Mouse (Mus musculus) ES-E14 (cell line): ENCODE measurements at regions not wholly inside any gene's neighbourhood (a gene's known extent, or its start where the extent isn't known, plus 50 kb on each side); places are given as distances from the start of the nearest gene placed in this dataset.

ENCODE experiments used
- DNase-seq: peaks from one replicate; pipeline ENCODE4 v3.0.0-alpha.2; 2013; ENCODE audit warnings: low read depth, low spot score
- H3K27ac ChIP-seq: 2 replicates; pipeline ENCODE4 v1.5.1; 2012; ENCODE audit warnings: low read depth, mild to moderate bottlenecking, low read length, moderate library complexity, mixed read lengths; ENCODE audit not compliant: poor library complexity, insufficient read depth, severe bottlenecking
- H3K36me3 ChIP-seq: 2 replicates; pipeline ENCODE4 v1.6.1; 2012; ENCODE audit warnings: mild to moderate bottlenecking, low read length, moderate library complexity, mixed read lengths; ENCODE audit not compliant: control insufficient read depth, poor library complexity, insufficient read depth, severe bottlenecking
- H3K4me1 ChIP-seq, 2 experiments: fragments of 150-350 bp in 1 of 2; sonication (generic) in 1 of 2; 2 replicates each; pipeline ENCODE4 v1.6.1; 2012; ENCODE audit warnings: low read length in 2 of 2, mild to moderate bottlenecking in 1 of 2, mixed read lengths in 1 of 2; ENCODE audit not compliant: control insufficient read depth in 2 of 2, insufficient read depth in 2 of 2, poor library complexity in 1 of 2
- H3K4me3 ChIP-seq, 2 experiments: fragments of 150-350 bp in 1 of 2; sonication (generic) in 1 of 2; 2 replicates each; pipeline ENCODE4 v1.5.1; 2012; ENCODE audit warnings: low read length in 2 of 2, low read depth in 1 of 2, mild to moderate bottlenecking in 1 of 2, mixed read lengths in 1 of 2; ENCODE audit not compliant: insufficient read depth in 1 of 2, poor library complexity in 1 of 2, severe bottlenecking in 1 of 2
- H3K9ac ChIP-seq: 2 replicates; pipeline ENCODE4 v1.6.1; 2012; ENCODE audit warnings: low read depth, mild to moderate bottlenecking, low read length, mixed read lengths; ENCODE audit not compliant: poor library complexity, insufficient read depth, severe bottlenecking
- H3K9me3 ChIP-seq: fragments of 150-350 bp; sonication (generic); 2 replicates; pipeline ENCODE4 v1.6.1; 2012; ENCODE audit warnings: low read depth, mild to moderate bottlenecking, low read length; ENCODE audit not compliant: control insufficient read depth, insufficient read depth
- CHD2 ChIP-seq: IDR thresholded peaks from 2 replicates; pipeline ENCODE4 v1.6.1; 2014; ENCODE audit warnings: mild to moderate bottlenecking, low read depth, low read length, inconsistent platforms
- HCFC1 ChIP-seq: IDR thresholded peaks from 2 replicates; pipeline ENCODE4 v1.6.1; 2012; ENCODE audit warnings: low read length, inconsistent platforms, borderline replicate concordance; ENCODE audit not compliant: insufficient read depth
- MAFK ChIP-seq: IDR thresholded peaks from 2 replicates; pipeline ENCODE4 v1.6.1; 2014; ENCODE audit warnings: mild to moderate bottlenecking, low read depth, low read length, inconsistent platforms; ENCODE audit not compliant: insufficient read depth
- ZC3H11A ChIP-seq: IDR thresholded peaks from 2 replicates; pipeline ENCODE4 v1.6.1; 2012; ENCODE audit warnings: low read depth, mild to moderate bottlenecking, inconsistent platforms, low read length, borderline replicate concordance
- ZNF384 ChIP-seq: IDR thresholded peaks from 2 replicates; pipeline ENCODE4 v1.6.1; 2012; ENCODE audit warnings: low read depth, low read length, inconsistent platforms
- in situ Hi-C, 2 experiments: fragments of 600-800 bp; cut with MboI; formaldehyde crosslinking; loops; one replicate each; pipeline ENCODE4 v1.15.1; 2025; ENCODE audit warnings: low sequenced_read_pairs in 2 of 2, inconsistent platforms in 1 of 2; ENCODE audit not compliant: unreplicated experiment in 2 of 2

DNA sequence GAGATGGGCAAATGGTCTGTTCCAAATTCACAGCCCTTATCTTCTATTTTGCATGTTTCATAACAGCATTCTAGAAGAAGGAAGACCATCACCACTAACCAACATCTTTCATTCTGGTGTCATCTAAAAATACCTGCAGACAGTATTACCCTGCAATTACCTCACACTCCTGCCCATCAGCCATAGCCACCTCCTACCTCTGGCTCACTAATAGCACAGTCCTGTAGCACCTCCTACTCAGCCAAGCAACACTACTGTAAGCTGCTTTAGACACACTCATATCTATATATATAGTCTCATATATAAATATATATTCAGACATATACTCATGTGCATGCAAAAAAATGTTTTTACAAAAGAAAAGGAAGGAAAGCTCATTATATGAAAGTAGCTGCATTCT lies 468.2 kb upstream of the Kif18a start:
- Histone ChIP-seq H3K4me3 (no peak overlapping the region), H3K9me3 (no peaks in the 10 kb centered on the region), H3K27ac (no peak overlapping the region), H3K36me3 (no peaks in the 10 kb centered on the region), H3K9ac (no peak overlapping the region), H3K4me1 (no peaks in the 10 kb centered on the region)
- in situ Hi-C loops: no loop called here
- DNase-seq: no peak
- no peak for TF ChIP-seq MAFK
- TF ChIP-seq ZC3H11A: no peak
- no peak for TF ChIP-seq ZNF384
- TF ChIP-seq CHD2: no peak
- no peak for TF ChIP-seq HCFC1

DNA sequence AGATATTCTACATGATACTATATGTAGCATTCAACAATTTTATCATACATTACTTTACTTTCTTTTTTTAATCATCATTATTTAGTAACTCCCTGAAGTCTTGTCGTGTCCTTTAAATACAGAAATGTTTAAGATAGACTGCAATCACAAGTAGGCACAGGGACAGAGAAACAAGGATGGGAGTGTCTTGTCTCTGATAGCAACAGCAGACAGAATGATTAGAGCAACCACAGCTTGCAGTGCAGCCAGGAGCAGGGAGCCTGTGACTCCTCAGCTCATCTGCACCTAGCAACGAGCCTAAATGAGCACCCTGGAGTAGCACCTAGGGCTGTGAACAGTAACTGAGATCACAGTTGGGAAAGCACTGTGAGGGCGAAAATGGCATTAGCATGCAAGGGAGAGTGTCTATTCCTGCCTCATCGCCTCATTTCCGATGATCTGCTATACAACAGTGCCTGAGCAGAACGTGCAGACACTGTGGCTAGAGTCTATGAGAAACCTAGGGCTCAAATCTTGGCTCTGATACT lies 467.4 kb upstream of the Kif18a start:
- Histone ChIP-seq H3K36me3 (no peaks in the 10 kb centered on the region), H3K27ac (no peak overlapping the region), H3K4me1 (no peaks in the 10 kb centered on the region), H3K9ac (no peak overlapping the region), H3K4me3 (no peak overlapping the region), H3K9me3 (no peaks in the 10 kb centered on the region)
- in situ Hi-C loops: no loop called here
- TF ChIP-seq HCFC1: no peak
- no peak for DNase-seq

DNA sequence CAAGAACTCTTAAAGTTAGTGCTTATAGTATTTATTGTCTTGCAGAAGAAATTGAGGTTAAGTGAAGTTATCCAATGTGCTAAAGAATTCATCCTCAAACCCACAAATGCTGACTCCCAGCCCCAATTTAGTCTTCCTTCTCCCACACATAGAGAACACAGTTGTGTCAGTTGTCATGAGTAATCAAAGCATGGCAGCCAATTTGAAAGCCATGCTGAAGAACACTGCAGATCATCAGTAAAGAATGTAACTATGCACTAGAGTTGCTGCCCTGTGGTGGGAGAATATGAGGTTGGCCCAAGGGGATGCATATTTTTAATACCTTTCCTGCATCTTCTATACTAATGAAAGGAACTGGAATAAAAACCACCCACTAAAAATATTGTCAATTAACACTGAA lies 464.0 kb upstream of the Kif18a start:
- Histone ChIP-seq H3K36me3 (no peaks in the 10 kb centered on the region), H3K4me3 (no peak overlapping the region), H3K27ac (no peak overlapping the region), H3K9ac (no peak overlapping the region), H3K4me1 (no peaks in the 10 kb centered on the region), H3K9me3 (no peaks in the 10 kb centered on the region)
- in situ Hi-C loops: no loop called here
- no peak for DNase-seq
- TF ChIP-seq MAFK (no peak), CHD2 (no peak), ZC3H11A (no peak), HCFC1 (no peak), ZNF384 (no peak)

DNA sequence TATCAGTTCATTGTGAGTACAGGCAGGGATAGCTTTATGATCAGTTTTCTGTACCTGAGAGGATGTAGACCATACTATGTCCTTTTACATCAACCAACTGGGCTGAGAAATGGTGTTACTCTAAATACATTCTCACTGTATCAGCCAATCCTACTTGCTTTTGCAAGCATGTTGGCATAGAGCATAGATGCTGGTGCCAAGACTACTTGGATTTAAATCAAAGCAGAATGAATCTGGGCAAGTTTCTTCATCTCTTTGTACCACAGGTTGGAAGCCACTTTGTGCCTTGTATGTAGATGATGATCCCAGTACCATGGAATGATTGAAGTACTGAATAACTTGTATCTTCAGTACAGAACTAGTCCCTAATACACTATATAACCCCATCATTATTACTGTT lies 456.5 kb upstream of the Kif18a start:
- Histone ChIP-seq H3K4me3 (no peak overlapping the region), H3K36me3 (no peaks in the 10 kb centered on the region), H3K4me1 (no peaks in the 10 kb centered on the region), H3K9ac (no peak overlapping the region), H3K9me3 (no peaks in the 10 kb centered on the region), H3K27ac (no peak overlapping the region)
- in situ Hi-C loops: no loop called here
- TF ChIP-seq ZNF384 (no peak), ZC3H11A (no peak), MAFK (no peak), HCFC1 (no peak), CHD2 (no peak)
- DNase-seq: no peak

DNA sequence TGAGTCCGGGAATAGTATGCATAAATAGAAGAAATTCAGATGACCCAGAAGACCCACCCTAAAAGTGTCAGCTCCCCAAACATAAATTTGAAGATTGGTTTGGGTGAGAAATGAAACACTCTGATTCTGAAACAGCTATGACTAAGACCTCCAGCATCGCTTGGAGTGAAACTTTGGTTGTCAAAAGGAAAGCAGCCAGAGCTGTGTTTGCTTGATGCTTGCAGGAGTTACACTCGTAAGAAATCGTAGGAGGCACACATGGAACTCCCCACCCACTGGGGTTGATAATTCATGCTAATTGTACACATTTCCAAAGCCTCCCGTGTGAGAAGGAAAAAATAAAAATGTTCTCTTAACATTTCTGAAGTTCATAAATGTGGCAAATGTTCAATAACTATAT lies 454.6 kb upstream of the Kif18a start:
- H3K9me3 ChIP-seq: no peaks in the 10 kb centered on the region
- in situ Hi-C loops: no loop called here
- no peaks in the 10 kb centered on the region for H3K36me3 ChIP-seq
- H3K27ac ChIP-seq: no peak overlapping the region
- TF ChIP-seq ZC3H11A (no peak), HCFC1 (no peak)
- no peaks in the 10 kb centered on the region for H3K4me1 ChIP-seq
- DNase-seq: no peak
- no peak overlapping the region for H3K4me3 ChIP-seq
- H3K9ac ChIP-seq: no peak overlapping the region
